Mouse (Mus musculus) macrophage (primary cell): ENCODE data around the gene Pxn. TPM values are rescaled to one million over a fixed set of nuclear protein-coding genes. Genes with fewer than 3 reads are reported as not detected.

ENCODE experiments used
- H3K27ac ChIP-seq: fragments of 350-480 bp; formaldehyde crosslinking; 2 replicates; pipeline ENCODE4 v1.9.0; 2021
- H3K36me3 ChIP-seq: fragments of 350-480 bp; formaldehyde crosslinking; 2 replicates; pipeline ENCODE4 v1.9.0; 2021; ENCODE audit errors: inconsistent target
- H3K4me3 ChIP-seq: fragments of 350-480 bp; formaldehyde crosslinking; 2 replicates; pipeline ENCODE4 v1.9.0; 2021; ENCODE audit errors: inconsistent target
- H3K79me2 ChIP-seq: fragments of 350-480 bp; formaldehyde crosslinking; 2 replicates; pipeline ENCODE4 v1.9.0; 2021; ENCODE audit errors: inconsistent target
- WGBS: methylation state at CpG from one replicate; pipeline ENCODE4 v1.1.7; 2026; ENCODE audit warnings: inconsistent platforms; ENCODE audit not compliant: missing documents; 5-methylcytosine and 5-hydroxymethylcytosine counted together
- polyA plus RNA-seq: library from polyadenylated mRNA; stranded (reverse); fragments of 250-400 nt; gene quantifications from 3 replicates; pipeline ENCODE4 v1.2.4, GENCODE M21; 2018; ENCODE audit warnings: inconsistent platforms

Pxn gene
- polyA plus RNA-seq, 1 experiment from 2014 or later, result 48.5 TPM

DNA sequence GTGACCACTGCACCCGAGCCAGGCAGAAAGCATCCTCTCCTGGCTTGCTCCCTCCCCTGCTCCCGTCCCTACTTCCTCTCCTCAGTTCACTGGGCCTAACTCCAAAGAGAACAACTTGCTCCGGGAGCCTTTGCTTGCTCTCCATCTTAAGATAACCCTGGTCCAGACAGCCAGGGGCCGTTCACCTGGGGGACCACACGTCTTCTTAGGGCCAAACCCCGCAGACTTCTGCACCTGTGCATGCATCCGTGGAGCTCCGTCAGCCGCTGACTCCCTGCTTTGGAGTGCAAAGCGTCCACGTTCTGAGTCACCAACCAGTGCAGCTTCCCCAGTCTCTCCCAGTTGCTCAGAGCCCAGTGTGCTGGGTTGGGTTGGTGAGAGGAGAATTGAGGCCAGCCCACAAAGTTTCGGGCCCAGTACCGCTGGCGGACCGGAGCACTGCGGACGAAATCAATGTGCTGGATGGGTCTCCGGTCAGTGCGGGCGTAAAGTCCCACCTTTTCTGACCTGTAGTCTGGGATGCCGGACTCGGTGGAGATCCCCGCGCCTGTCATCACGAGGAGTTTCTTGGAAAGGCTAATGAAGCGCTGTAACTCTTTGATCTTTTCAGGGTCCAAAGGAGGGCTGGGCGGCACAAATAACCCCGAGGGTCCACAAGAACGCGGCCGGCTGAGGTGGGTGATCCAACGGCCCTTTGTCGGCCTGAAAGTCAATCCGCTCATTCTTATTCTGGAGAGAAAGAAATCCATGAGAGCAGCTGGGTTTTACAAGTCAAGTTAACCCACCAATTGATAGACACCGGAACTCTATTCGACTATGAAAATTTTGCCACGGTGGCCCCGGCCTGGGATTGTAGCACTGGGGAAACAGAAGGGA is 23.8 kb upstream of the Pxn start:
- WGBS, result 95% methylated on average over 38 of the region's 38 CpGs
- no peak overlapping the region for H3K27ac ChIP-seq
- 0 out of 2 replicates have a peak, but pooled peaks cover 6% of the 10 kb centered on the region for H3K36me3 ChIP-seq
- H3K79me2 ChIP-seq, result no peaks in the 10 kb centered on the region; the same call in 1 of the 2 replicates
- no peak overlapping the region for H3K4me3 ChIP-seq

- no peak overlapping the region for H3K27ac ChIP-seq
- WGBS, result 84% methylated on average over 6 of the region's 6 CpGs
- peak overlapping the region; percentile 60 for H3K4me3 ChIP-seq
Observed at GRCm38 (mm10) chr5:115483385-115483784, 23.1 kb upstream of the Pxn start.

DNA sequence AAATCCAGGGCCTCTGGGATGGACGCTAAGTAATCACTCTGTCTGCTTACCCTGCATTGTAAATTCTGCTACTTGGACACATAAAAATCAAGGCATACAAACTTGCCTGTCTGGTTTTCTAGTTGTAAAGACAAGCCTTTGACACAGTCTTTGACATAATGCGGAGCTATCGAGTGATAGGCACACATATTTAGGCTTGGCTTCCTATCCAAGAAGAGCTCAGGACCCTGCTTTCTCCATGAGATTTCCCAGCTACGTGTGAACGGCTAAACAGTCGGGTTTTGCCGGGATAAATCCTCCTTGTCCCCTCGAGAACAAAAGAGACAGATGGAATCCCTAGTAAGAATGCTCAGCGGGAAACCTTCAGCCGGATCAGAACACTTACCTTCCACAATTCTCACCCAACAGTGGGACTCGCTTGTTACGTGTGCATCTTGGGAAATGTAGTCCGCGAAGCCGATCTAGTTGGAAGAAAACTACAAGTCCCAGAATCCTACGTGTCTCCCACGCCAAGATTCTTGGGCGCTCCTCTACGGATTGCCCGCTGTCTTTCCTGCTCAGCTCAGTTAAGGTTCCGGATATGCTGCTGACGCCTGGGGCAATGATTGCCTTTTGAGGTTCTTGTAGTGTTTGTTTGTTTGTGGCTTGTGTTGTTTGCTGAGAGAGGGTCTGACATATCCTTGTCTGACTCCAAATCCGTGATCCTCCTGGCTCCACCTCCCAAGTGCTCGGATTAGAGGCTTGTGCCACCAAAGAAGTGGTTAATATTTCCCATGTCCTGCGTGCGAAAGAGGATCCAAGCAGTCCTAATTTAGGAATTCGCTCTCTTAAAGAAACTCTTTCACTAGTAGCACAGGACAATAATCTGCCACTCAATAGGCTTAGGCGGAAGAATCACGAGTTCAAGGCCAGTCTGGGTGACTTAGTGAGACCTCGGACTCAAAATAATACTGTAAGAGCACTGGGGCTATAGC is 22.2 kb upstream of the Pxn start, which contains the start of gene Sirt4:
TSS of gene Sirt4 (minus strand) at position 779 of the 974 bp plus-strand sequence.
- 5% methylated on average over 28 of the region's 30 CpGs for WGBS
- 0 out of 2 replicates have a peak, but pooled peaks cover 5% of the 10 kb centered on the region for H3K36me3 ChIP-seq
- H3K79me2 ChIP-seq, result no peaks in the 10 kb centered on the region; the same call in 1 of the 2 replicates
- H3K27ac ChIP-seq, result peak within 1 kb of the TSS; percentile 64
- H3K4me3 ChIP-seq, result peak within 1 kb of the TSS; percentile 60

More at GRCm38 (mm10) chr5:115483385-115483784, 23.1 kb upstream of the Pxn start:
- Histone ChIP-seq H3K79me2 (no peaks in the 10 kb centered on the region; the same call in 1 of the 2 replicates), H3K36me3 (0 out of 2 replicates have a peak, but pooled peaks cover 6% of the 10 kb centered on the region)

DNA sequence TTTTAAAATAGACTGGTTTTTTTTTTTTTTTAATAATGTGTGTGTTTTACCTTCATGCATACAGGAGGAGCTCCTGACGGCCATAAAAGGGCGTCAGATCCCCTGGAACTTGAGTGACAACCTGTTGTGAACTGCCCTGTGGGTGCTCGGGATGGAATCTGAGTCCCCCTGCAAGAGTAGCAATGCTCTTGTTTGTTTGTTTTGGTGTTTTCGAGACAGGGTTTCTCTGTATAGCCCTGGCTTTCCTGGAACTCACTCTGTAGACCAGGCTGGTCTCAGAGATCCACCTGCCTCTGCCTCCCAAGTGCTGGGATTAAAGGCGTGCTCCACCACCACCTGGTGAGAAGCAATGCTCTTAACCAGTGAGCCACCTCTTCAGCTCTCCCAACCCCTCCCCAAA is 21.5 kb upstream of the Pxn start:
- Histone ChIP-seq H3K79me2 (no peaks in the 10 kb centered on the region; the same call in 1 of the 2 replicates), H3K27ac (peak overlapping the region; percentile 64), H3K36me3 (no peaks in the 10 kb centered on the region), H3K4me3 (peak overlapping the region; percentile 60)
- 88% methylated on average over 5 of the region's 5 CpGs for WGBS

DNA sequence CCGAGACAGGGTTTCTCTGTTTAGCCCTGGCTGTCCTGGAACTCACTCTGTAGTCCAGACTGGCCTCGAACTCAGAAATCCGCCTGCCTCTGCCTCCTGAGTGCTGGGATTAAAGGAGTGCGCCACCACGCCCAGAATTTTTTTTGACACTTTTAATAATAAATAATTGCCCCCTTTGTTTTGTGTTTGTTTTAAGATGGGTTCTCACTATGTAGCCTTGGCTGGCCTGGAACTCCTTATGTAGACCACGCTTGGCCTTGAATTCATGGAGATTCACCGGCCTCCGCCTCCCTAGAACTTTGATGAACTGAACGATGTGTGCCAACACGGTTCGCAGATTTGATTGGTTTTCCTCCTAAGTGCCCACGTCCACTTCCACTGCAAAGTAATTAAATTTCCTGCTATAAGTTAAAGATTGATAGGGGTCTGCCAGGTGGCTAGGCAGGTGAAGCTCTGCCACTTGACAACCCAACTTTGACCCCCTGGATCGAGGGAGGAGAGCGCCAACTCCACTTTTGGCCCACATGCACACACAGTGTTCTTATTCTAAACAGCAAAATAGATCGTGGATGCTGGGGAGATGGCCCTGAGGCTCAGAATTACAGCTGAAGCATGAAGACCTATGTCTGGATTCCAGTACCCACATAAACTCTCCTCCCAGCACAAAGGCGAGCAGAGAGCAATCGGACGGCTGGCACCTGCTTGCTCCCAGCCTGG is 20.8 kb upstream of the Pxn start:
- Histone ChIP-seq H3K79me2 (no peaks in the 10 kb centered on the region; the same call in 1 of the 2 replicates), H3K27ac (no peak overlapping the region)
- 95% methylated on average over 17 of the region's 18 CpGs for WGBS

GRCm38 (mm10) chr5:115486726-115487125 is 19.8 kb upstream of the Pxn start:
- WGBS, result 73% methylated on average over 4 of the region's 4 CpGs
- H3K36me3 ChIP-seq, result no peaks in the 10 kb centered on the region
- H3K27ac ChIP-seq, result no peak overlapping the region
- no peak overlapping the region for H3K4me3 ChIP-seq
- H3K79me2 ChIP-seq, result no peaks in the 10 kb centered on the region; the same call in 1 of the 2 replicates

More for the DNA sequence above, 20.8 kb upstream of the Pxn start:
- Histone ChIP-seq H3K4me3 (no peak overlapping the region), H3K36me3 (no peaks in the 10 kb centered on the region)

- Histone ChIP-seq H3K79me2 (no peaks in the 10 kb centered on the region; the same call in 1 of the 2 replicates), H3K4me3 (no peak overlapping the region), H3K36me3 (no peaks in the 10 kb centered on the region), H3K27ac (no peak overlapping the region)
- WGBS, result 94% methylated on average over 8 of the region's 8 CpGs
Observed at GRCm38 (mm10) chr5:115487353-115487752, 19.1 kb upstream of the Pxn start.

DNA sequence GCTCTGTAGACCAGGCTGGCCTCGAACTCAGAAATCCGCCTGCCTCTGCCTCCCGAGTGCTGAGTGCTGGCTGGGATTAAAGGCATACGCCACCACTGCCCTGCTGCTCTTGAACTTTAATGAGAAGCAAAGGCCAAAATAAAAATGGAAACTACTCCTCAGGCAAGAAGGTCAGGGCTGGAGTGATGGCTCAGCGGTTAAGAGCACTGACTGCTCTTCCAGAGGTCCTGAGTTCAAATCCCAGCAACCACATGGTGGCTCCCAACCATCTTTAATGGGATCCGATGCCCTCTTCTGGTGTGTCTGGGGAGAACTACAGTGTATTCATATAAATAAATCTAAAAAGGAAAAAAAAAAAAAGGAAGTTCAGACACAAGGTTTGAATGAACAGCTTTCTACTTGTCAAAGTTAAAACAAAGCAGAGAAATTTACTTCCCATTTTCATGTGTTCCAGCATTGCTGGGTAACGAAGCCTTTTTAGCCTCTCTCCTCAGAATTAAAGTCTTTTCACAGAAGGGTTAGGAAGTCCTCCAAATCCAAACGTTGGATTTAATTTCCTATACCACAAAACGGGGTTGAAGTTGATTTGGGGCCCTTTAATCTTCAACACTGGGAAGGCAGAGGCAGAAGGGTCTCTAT is 18.4 kb upstream of the Pxn start:
- H3K79me2 ChIP-seq, result no peaks in the 10 kb centered on the region; the same call in 1 of the 2 replicates
- H3K36me3 ChIP-seq, result no peaks in the 10 kb centered on the region
- peak overlapping the region; percentile 96 for H3K27ac ChIP-seq
- H3K4me3 ChIP-seq, result no peak overlapping the region
- WGBS, result 39% methylated on average over 8 of the region's 9 CpGs

DNA sequence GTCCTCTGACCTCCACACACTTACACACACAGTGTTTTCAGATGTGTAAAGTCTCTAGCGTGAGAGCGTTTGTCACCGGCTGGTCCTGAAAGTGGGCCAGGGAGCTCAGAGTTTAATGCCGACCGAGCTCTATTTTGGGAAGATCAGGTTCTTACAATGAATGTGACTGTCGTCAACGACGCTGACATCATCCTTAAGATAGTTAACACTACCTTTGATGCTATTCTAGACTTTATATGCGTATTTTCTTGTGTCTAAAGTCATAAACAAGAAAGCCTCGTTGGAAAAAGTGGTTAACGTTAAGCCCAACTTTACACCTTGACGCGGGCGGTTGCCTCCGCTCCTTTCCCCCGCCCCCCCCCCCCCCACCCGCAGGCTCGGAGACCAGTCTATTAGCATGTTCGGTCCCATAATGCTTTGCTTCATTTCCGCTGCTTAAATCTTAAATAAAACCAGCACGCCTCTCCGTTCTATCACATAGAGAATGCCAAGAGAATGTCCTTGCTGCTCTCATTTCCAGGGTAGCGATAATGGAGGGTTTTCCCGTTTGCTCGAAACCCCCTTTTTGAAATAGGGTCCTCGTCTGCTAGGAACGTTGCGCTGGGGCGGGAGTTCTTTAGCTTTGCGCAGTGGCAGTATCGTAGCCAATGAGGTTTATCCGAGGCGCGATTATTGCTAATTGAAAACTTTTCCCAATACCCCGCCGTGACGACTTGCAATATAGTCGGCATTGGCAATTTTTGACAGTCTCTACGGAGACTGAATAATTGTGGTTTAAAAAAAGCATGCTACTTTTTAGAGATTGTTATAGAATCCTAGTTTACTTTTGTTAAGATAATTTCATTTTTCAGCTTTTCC is 17.4 kb upstream of the Pxn start:
- 4% methylated on average over 36 of the region's 39 CpGs for WGBS
- no peaks in the 10 kb centered on the region for H3K79me2 ChIP-seq
- H3K36me3 ChIP-seq, result no peaks in the 10 kb centered on the region
- H3K4me3 ChIP-seq, result peak overlapping the region; percentile 10; the same call in 1 of the 2 replicates
- H3K27ac ChIP-seq, result peak overlapping the region; percentile 96

GRCm38 (mm10) chr5:115489699-115490637 is 16.5 kb upstream of the Pxn start:
- H3K79me2 ChIP-seq, result no peaks in the 10 kb centered on the region
- 1% methylated on average over 50 of the region's 50 CpGs for WGBS
- no peaks in the 10 kb centered on the region for H3K36me3 ChIP-seq
- H3K27ac ChIP-seq, result peak overlapping the region; percentile 96
- peak overlapping the region; percentile 7; the same call in 1 of the 2 replicates for H3K4me3 ChIP-seq

DNA sequence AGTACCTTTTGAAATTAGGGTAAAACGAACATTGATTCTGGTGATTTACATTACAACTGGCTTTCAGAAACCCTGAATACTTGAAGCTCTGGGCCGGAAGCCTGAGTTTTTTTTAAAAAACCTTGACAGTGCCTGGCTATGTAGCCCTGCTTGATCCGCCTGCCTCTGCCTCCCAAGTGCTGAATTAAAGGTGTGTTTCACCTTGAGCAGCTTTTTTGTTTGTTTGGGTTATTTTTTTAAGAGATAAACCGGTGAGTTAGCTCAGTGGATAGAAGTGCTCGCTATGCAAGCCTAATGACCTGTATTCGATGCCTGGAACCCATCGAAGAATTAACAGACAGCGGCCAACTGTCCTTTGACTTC is 15.9 kb upstream of the Pxn start:
- H3K27ac ChIP-seq, result no peak overlapping the region
- WGBS, result 4% methylated on average over 8 of the region's 8 CpGs
- no peak overlapping the region for H3K4me3 ChIP-seq
- H3K36me3 ChIP-seq, result no peaks in the 10 kb centered on the region
- no peaks in the 10 kb centered on the region for H3K79me2 ChIP-seq

DNA sequence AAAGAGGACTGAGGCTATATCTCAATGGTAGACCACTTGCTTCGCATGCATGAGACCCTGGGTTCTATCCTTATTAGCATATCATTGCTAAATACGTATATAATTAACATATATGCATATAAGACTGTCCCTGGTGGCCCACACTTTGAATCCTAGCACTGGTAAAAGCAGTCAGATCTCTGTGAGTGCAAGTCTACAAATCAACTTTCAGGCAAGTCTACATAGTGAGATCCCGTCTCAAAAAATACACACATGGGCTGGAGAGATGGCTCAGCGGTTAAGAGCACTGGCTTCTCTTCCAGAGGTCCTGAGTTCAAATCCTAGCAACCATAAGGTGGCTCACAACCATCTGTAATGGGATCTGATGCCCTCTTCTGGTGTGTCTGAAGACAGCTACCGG is 15.4 kb upstream of the Pxn start:
- 36% methylated on average over 4 of the region's 5 CpGs for WGBS
- H3K4me3 ChIP-seq, result no peak overlapping the region
- no peak overlapping the region for H3K27ac ChIP-seq
- H3K79me2 ChIP-seq, result no peaks in the 10 kb centered on the region
- no peaks in the 10 kb centered on the region for H3K36me3 ChIP-seq
